ENCODE assay signal across 8 mouse cellular contexts in the genomic region with DNA sequence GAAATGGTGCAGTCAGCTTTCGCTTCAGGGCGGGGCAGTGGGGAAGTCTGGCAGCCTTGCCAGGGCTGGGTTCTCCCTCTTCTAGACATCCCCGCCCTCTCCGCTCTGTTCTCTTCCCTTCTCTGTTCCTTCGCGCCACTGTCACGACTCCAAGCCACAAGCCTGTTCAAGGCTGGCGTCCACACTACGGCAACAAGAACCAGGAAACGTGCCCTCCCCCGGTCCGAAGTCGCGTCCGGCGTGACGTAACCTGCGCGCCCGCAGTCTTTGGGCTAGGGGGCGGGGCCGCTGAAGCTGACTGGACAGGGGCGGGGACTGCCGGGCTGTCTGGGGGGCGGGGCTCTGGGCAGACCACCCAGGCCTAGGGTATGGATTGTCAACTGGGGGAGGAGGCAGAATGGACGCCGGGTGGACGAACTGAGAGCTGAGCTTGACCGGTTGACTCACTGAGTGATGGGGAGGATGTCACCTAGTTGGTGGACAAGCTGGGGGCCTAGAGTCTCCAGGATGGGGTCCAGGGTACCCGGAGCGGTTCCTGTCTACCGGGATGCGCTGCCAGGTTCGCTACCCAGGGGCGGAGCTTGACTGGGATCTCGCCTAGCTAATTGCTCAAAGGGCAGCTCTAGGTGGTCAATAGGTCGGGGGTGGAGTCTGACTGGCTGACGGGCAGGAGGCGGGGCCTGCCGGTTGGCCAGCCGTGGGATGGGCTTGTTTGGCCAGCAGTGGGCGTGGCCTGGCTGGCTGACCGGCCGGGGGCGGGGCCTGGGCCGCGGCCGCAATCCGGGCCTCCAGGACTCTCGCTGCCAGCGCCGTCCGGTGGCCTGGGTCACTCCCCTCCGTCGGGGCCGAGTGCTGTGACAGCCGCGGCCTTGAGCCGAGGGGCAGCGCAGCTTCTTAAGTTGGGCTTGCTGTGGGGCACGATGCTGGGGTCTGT. TPM values are rescaled to one million over a fixed set of nuclear protein-coding genes. Genes with fewer than 3 reads are reported as not detected.
DNase-seq lines count a peak whose midpoint lies in the region; ATAC-seq and TF ChIP-seq lines count a peak whose summit lies in the region.

Slc35f5 (plus strand) TSS at position 337 of the 934 bp plus-strand sequence.

- TF ChIP-seq EP300 in heart, adult 2 months (IDR thresholded peaks at IDR 0.05; ENCODE audit: insufficient read depth, low read depth, low read length) = peak; percentile 76; the same call in 1 of the 2 replicates

- H3K27ac ChIP-seq in embryonic facial prominence, embryonic 13.5 days = peak within 1 kb of the TSS; percentile 95
- peak within 1 kb of the TSS; percentile 94 for H3K27ac ChIP-seq in heart, adult 2 months
- peak within 1 kb of the TSS; percentile 92 for H3K27ac ChIP-seq in limb, embryonic 13.5 days
- H3K27ac ChIP-seq in midbrain, embryonic 16.5 days (ENCODE audit: low read length) = peak within 1 kb of the TSS; percentile 91

- peak; percentile 36 for TF ChIP-seq CTCF in heart, adult 2 months (IDR thresholded peaks at IDR 0.05)

- peaks cover 8% of the 10 kb centered on the region for H3K4me1 ChIP-seq in embryonic facial prominence, embryonic 13.5 days
- H3K4me1 ChIP-seq in heart, adult 2 months (ENCODE audit: control insufficient read depth, insufficient read depth, low read length) = peaks cover 6% of the 10 kb centered on the region
- H3K4me1 ChIP-seq in limb, embryonic 13.5 days = peaks cover 12% of the 10 kb centered on the region
- peaks cover 9% of the 10 kb centered on the region for H3K4me1 ChIP-seq in midbrain, embryonic 16.5 days (ENCODE audit: control insufficient read depth, insufficient read depth, low read length)

- intact Hi-C loops in heart, adult 2 months (cut with DNase I) = loop anchor here (1.0 to 2.0 kb wide), 2 partner anchors 42 to 125 kb away; partner anchors contain the start of gene Actr3

- TF ChIP-seq POLR2A in heart, adult 2 months (IDR thresholded peaks at IDR 0.05; ENCODE audit: insufficient read depth, low read depth, low read length) = peak; percentile 86

- H3K4me2 ChIP-seq in embryonic facial prominence, embryonic 13.5 days = peak within 1 kb of the TSS; percentile 80
- H3K4me2 ChIP-seq in limb, embryonic 13.5 days (replicated peaks) = peak within 1 kb of the TSS; percentile 74
- peak within 1 kb of the TSS; percentile 59 for H3K4me2 ChIP-seq in midbrain, embryonic 16.5 days (ENCODE audit: low read length)

- H3K9ac ChIP-seq in embryonic facial prominence, embryonic 13.5 days = peak within 1 kb of the TSS; percentile 85
- peak within 1 kb of the TSS; percentile 99 for H3K9ac ChIP-seq in heart, adult 2 months (ENCODE audit: low read depth, low read length)
- peak within 1 kb of the TSS; percentile 93 for H3K9ac ChIP-seq in limb, embryonic 13.5 days
- H3K9ac ChIP-seq in midbrain, embryonic 16.5 days (ENCODE audit: low read depth, low read length) = peak within 1 kb of the TSS; percentile 94

- H3K27me3 ChIP-seq in embryonic facial prominence, embryonic 13.5 days = no peaks in the 10 kb centered on the region
- H3K27me3 ChIP-seq in heart, adult 2 months (ENCODE audit: control insufficient read depth, insufficient read depth, low read length) = no peaks in the 10 kb centered on the region
- no peaks in the 10 kb centered on the region for H3K27me3 ChIP-seq in limb, embryonic 13.5 days
- H3K27me3 ChIP-seq in midbrain, embryonic 16.5 days (ENCODE audit: control insufficient read depth, insufficient read depth, low read depth, low read length) = no peaks in the 10 kb centered on the region

- peaks cover 2% of the 10 kb centered on the region for H3K79me2 ChIP-seq in heart, adult 2 months (replicated peaks; ENCODE audit: control insufficient read depth, insufficient read depth, low read length)

- WGBS in embryonic facial prominence, embryonic 13.5 days = under 1% methylated on average over 61 of the region's 61 CpGs
- WGBS in heart, adult 2 months = 1% methylated on average over 60 of the region's 61 CpGs
- WGBS in limb, embryonic 13.5 days = under 1% methylated on average over 60 of the region's 61 CpGs
- under 1% methylated on average over 61 of the region's 61 CpGs for WGBS in midbrain, embryonic 16.5 days

- peak within 1 kb of the TSS; percentile 80 for H3K4me3 ChIP-seq in embryonic facial prominence, embryonic 13.5 days
- H3K4me3 ChIP-seq in heart, adult 2 months = peak within 1 kb of the TSS; percentile 92
- peak within 1 kb of the TSS; percentile 82 for H3K4me3 ChIP-seq in limb, embryonic 13.5 days
- H3K4me3 ChIP-seq in midbrain, embryonic 16.5 days (ENCODE audit: low read depth, low read length) = peak within 1 kb of the TSS; percentile 86

- H3K36me3 ChIP-seq in embryonic facial prominence, embryonic 13.5 days = peaks cover 4% of the 10 kb centered on the region; the same call in 1 of the 2 replicates
- peaks cover 17% of the 10 kb centered on the region for H3K36me3 ChIP-seq in heart, adult 2 months (ENCODE audit: control insufficient read depth, insufficient read depth, low read length)
- H3K36me3 ChIP-seq in limb, embryonic 13.5 days = peaks cover 7% of the 10 kb centered on the region; the same call in 1 of the 2 replicates
- no peaks in the 10 kb centered on the region for H3K36me3 ChIP-seq in midbrain, embryonic 16.5 days (ENCODE audit: control insufficient read depth, insufficient read depth, low read length)

- no peaks in the 10 kb centered on the region for H3K9me3 ChIP-seq in embryonic facial prominence, embryonic 13.5 days
- H3K9me3 ChIP-seq in limb, embryonic 13.5 days = no peaks in the 10 kb centered on the region
- no peaks in the 10 kb centered on the region for H3K9me3 ChIP-seq in midbrain, embryonic 16.5 days (replicated peaks; ENCODE audit: control insufficient read depth, low read length, poor library complexity, severe bottlenecking)

- peak; percentile 96 for ATAC-seq in embryonic facial prominence, embryonic 13.5 days (ENCODE audit: insufficient number of reproducible peaks, insufficient read depth, low FRiP score, low TSS enrichment, low read depth)
- peak; percentile 95 for ATAC-seq in limb, embryonic 13.5 days (ENCODE audit: low FRiP score, low read depth)
- peak; percentile 95 for ATAC-seq in midbrain, embryonic 16.5 days

- peak; percentile 98 for DNase-seq in 3134 (ENCODE audit: extremely low read depth, insufficient read length, low spot score)
- peak; percentile 99 for DNase-seq in adrenal gland, postnatal 36 days
- peak; percentile 98 to 99 for DNase-seq in heart, adult 2 months
- peak; percentile 98 for DNase-seq in kidney, adult 8-10 months
- DNase-seq in spleen, postnatal 10 days (ENCODE audit: low spot score in 2 of 2) = peak; percentile 81 to 91

RNA-seq across cellular contexts. Expression of gene Slc35f5, which starts in this region (rescaled TPM):
- total RNA-seq in adrenal gland, postnatal 36 days (2021) = 10 to 100 TPM; 39.5 to 48.8 TPM
- 39.2 and 44.8 TPM in 2 replicates for polyA plus RNA-seq in embryonic facial prominence, embryonic 13.5 days (2015; fragmentation: Nextera tagmentation; extraction: Ambion mirVana)
- total RNA-seq in heart, adult 2 months (2021) = 100 to 1,000 TPM; 103 to 129 TPM
- 61.8 and 136 TPM in 2 replicates for polyA plus RNA-seq in heart, adult 2 months (2012; rRNA removed)
- 55.0 and 56.0 TPM in 2 replicates for polyA plus RNA-seq in limb, embryonic 13.5 days (2015; fragmentation: Nextera tagmentation; extraction: Ambion mirVana)
- 32.2 and 38.7 TPM in 2 replicates for polyA plus RNA-seq in midbrain, embryonic 16.5 days (2015; fragmentation: Nextera tagmentation; extraction: Ambion mirVana)

Comparison
In these comparisons a context has a peak if more than half of its experiments do, and no peak if none do; other contexts are left out.
1. Peak in every context shown above with its lines: DNase-seq, ATAC-seq, H3K4me3 ChIP-seq and H3K27ac ChIP-seq.